Mouse (Mus musculus) neural tube, embryonic 10.5 days (tissue): Measurements from ENCODE around the gene Aurkb.
A peak's percentile ranks its signal among the peaks of the same experiment; 100 is the strongest.

ENCODE experiments used
- DNase-seq: peaks from one replicate; pipeline ENCODE4 v3.0.0-alpha.2; 2017; ENCODE audit warnings: low spot score; ENCODE audit errors: extremely low spot score

Gene Aurkb

DNA sequence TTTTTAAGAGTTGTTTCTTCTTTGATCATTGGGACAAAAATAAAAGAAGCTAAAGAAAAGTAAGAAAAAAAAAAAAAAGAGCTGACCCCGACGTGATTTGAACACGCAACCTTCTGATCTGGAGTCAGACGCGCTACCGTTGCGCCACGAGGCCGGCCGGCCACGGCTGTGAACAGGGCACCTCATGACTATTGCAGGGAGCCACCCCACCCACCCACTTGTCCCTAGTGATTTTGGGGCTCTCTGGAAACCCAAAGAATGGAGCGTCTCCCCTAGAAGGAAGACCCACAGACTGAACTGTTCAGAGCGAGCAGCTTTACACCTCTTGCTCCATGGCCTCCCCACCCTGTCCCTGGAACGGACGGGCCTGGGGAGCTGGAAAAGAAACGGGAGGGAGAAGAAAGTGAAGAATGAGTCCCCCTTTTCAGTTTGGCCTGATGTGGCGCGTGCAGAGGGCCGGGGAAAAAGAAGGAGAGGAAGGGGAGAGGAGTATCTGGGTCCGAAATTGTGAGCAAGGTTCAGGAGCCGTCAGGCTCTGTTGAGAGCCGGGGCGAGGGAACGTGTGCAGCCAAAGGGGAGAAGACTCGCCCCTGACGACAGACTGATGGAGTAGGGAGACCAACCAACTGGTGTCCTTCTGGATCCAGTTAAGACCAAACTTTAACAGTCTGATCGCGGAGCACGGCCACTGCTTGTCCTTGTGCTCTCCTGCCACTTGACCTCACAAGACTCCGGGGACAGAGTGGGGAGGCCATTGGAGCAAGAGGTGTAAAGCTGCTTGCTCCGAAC is 18.2 kb downstream of the Aurkb start:
- peak; percentile 98 for DNase-seq

DNA sequence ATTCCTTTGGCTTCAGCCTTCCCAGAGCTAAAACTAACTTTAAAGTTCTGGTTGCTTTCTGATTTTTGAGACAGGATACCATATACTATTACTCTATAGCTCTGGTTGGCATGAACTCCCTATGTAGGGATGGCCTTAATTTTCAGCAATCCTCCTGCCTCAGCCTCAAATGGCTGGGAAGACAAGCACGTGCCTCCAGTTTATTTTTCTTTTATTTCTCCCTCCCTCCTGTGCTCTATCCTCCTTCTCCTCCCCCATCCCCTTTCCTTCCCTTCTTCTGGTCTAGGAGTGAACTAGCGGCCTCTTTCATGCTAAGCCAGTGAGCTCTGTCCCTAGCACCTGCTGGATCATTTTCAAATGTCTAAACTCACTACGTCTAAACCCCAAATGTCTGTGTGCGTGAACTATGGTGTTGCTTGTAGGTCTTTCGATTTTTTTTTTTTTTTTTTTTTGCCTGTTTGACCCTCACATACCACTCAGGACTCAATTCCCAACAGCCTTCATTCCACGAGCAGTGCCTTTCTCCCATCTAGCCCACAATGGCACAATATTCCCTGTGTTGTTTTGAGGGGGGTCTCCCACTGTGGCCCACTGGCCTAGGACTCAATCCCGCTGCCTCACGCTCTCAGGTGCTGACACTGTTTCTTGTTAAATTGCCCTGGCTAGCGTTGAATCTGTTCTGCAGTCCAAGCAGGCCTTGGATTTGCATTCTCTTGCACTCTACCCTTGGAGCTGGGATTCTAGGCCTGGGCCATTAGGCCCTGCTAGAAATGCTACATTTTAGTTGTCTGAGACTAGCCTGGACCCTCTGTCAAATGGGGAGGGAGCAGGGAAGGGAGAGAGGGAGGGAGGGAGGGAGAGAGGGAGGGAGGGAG is 19.0 kb downstream of the Aurkb start:
- DNase-seq: no peak

DNA sequence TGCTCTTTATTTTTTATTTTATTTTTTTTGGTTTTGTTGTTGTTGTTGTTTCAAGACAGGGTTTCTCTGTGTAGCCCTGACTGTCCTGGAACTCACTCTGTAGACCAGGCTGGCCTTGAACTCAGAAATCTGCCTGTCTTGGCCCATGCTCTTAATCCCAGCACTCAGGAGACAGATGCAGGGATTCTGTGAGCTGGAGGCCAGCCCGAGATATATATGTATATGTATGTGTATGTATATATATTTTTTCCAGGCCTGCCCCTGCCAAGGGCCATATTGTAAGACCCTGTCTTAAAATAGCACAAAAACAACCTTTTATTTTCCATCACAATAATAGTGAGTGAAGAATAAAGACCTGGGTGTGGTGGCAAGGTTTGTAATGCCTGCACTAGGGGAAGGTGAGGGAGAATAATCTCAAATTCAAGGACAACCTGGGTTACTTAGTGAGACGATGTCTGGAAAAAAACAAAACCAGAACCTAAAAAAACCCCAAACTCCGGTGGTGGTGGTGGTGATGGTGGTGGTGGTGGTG is 20.0 kb downstream of the Aurkb start:
- DNase-seq: no peak

DNA sequence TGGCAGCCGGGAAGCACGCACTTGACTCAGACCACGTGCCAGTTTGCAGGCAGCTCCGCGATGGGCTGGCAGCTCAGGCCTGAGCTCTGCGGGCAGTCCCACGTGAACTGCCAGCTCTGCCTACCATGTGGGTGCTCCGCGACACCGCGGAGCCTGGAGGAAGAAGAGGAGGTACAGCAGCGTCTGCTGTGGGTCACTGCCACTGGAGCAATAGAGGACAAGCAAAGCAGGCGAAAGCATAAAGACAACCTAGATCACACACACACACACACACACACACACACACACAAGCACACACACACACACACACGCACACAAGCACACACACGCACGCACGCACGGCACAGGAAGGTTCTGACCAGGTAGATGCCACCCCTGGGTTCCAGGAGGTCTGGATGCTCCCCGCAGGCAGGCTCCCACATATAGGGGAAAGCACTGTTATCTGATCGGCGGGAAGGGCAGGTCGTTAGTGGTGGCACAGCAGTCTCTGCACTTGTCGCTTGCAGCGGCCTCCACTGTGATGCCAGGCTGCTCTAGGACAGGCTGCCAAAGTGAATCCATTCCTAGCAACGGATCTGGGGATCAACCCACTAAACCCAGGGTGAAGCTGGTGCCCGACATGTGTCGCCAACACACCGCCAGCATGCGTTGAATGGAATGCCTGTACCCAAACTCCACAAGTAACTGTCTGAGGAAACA is 20.9 kb downstream of the Aurkb start:
- peak; percentile 61 for DNase-seq

DNA sequence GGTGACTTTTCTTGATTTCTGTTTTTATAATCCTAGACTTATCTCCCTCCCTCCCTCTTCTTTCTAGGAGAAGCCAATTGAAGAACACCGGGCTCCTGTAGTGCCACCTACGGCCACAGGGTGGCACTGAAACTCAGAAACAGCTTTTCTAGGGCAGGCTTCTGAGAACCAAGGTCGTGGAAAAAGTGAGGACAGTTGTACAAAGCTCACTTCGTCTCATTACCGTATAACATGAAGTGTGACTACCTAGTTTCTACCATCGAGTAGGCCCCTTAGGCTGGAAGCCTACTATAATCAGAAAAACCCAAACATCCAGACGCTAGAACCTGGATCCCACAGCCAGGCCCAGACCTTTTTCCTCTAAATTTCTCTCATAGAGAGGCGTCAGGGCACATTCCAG is 21.5 kb downstream of the Aurkb start:
- DNase-seq: peak; percentile 87

DNA sequence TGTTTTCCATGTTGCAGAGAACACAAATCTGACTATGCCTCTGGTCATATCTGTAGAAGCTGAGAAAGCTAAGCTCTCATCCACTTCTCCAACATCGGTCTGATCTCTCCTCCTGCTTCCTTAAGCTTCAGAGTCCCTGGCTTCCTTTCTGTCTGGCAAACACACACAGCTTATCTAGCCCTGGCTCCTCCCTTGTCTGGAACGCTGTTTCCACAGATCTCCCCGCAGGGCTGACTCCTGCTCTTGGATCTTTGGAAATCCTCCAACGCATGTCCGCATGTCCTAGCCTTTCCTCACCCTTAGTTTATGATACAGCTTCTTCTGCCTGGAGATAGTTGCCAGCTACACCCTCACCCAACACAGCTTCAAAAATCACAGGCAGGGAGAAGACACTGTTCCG is 22.2 kb downstream of the Aurkb start:
- DNase-seq: no peak

DNA sequence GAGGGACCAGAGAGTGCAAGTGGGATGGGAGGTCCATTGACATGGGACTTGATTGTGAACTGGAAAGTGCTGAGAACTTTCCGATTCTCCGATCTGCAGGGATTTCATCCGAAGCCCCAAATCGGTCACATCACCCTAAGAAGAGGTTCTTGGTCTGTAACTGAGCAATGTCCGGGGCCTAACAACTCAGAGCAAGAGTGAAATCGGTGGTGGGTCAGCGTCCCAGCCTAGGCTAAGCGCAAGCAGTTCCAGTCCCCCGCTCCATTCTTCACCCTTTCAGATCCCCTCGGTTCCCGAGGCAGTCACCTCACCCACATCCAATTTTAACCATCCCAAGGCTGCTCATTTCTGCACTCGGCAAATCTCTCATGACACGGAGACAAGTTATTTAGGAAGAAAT is 24.6 kb downstream of the Aurkb start:
- no peak for DNase-seq

DNA sequence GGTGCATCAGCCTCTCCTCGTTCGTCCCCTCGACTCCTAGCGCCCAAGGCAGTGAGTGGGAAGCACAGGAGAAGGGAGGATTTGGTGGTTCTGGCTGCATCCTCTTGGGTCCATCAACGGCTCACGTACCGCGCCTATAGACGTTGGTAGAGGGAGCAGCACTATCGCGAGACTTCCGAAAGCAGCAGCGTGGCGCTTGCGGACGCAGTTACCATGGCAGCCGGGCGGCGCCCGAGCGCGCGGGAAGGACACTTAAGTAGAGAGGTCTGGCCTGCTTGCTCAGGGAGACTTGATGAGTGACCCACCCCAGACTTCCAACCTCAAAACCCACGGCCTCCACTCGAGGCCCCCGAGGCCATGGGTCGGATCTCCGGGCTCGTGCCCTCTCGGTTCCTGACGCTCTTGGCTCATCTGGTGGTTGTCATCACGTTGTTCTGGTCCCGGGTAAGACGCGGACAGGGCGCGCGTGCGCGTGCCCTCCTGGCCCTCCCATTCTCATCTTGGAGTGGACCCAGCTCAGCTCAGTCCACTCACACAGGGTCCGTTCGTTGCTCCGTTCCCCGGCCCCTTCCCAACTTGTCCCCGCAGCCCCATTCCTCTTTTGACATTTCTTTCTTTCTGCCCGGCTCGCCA is 25.3 kb downstream of the Aurkb start, which contains the start of gene Tmem107:
Tmem107 (plus strand) TSS at position 217 of the 633 bp plus-strand sequence.
- DNase-seq: peak; percentile 92

DNA sequence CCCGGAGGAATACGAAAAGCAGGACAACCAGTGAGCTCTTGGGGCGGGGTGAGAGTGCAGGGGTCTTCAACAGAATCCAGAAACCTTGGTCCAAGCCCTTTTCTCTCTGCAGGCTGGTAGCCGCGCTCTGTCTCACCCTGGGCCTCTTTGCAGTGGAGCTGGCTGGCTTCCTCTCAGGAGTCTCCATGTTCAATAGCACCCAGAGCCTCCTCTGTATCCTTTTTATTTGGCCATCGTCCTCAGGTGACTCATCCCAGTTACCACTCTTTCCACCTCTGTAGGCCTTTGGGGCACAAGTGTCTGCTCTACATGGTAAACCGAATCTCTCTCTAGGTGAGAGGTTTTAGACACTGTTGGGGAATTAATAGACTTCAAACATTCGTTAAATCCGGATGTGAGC is 25.8 kb downstream of the Aurkb start:
- DNase-seq: no peak

DNA sequence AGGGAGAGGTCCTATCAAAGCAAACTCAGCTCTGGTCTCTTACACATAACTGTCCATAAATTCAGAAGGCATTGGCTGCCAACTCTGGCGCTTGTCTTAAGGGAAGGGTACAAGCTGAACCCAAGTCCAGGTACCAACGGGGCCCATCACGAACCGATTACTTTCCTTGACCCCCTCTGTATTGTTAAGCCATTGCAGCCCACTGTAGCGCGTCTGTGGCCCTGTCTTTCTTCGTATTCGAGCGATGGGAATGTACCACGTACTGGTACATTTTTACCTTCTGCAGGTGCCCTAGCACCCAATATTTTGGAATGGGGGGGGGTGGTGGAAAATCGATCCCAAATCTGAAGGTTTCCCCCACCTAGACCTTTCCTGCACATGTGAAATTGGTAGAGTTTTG is 26.8 kb downstream of the Aurkb start:
- DNase-seq: no peak

DNA sequence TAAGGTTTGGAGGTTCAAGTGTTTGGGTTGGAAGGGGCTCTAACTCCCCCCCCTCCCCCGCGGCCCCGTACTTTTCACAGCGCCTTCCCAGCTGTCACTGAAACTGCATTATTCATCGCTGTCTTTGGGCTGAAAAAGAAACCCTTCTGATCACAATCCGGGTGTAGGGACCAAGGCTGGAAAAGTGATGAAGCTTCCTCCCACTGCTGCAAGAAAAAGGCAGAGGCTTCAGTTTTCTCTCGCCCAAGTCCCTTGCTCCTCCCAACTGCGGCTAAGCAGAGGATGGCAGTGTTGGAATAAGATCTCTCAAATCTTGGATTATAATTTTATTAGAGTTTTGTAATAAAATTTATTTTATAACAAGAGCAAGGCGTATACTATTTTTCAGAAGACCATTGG is 27.2 kb downstream of the Aurkb start:
- no peak for DNase-seq

DNA sequence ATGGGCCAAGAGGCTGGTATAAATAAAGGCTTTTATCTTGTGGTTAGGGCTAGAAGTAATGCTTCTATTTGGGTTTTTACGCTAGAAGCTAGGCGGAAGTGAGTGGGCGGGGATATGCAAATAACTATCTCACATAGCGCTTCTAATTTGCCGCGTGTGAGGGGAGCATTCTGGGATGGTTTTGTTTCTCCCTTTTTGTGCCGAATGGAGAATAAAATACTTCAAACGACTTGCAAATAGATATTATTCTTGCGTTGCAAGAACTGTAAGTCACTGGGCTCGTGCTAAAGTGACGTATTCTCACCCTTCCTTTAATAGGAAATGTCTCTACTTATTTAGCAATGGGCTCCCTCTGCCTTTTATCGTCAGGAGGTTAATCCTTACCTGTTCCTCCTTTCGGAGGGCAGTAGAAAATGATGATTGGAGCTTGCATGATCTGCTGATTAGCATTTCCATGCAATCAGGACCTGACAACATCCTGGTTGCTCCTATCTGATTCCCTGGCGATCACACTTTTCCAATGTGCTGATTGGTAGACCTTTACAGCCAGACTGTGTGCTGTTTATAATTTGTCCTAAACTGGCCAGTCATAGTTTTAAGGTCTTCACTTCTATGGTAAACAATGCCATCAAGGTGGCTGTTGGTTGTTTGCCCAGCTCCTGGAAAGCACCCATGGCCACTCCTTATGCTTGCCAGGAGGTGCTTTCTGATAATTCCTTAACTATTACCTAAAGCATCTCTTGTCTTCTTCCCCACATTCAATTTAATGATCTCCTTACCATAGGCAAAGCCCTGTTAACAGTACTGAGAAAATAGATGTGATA is 27.8 kb downstream of the Aurkb start:
- peak; percentile 78 for DNase-seq

DNA sequence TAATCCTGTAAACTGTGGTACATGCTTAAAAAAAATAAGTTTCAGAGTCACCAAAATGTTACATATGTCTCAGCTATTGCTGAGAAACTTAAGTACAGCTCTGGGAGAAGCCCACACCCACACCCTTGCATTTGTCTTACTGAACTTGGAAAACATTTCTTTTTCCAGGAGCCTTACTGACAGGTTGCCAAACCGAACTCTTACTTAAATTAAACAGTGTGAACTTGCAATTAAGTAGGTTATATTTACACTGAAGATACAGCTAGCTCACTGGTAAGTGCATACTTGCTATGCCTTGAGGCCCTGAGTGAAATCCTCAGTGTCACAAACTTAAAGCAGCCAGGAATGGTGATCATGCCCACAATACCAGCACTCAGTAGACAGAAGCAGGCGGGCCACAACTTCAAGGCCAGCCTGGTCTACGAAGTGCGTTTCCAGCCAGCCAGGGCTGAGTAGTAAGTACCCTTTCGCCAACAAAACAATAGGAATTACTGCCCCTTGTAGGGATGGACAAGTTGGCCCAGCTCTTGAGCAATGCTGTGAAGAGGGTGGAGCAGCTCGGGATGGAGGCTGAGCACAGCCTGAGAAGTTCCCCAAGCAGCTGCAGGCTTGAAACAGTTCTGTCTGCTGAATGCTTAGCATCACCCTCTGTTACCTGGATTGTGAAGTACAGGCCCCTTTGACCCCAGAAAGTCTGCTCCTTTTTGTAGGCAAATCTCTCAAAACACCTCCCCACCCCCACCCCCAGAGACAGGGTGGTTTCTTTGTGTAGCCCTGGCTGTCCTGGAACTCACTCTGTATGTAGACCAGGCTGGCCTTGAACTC is 28.7 kb downstream of the Aurkb start:
- no peak for DNase-seq

DNA sequence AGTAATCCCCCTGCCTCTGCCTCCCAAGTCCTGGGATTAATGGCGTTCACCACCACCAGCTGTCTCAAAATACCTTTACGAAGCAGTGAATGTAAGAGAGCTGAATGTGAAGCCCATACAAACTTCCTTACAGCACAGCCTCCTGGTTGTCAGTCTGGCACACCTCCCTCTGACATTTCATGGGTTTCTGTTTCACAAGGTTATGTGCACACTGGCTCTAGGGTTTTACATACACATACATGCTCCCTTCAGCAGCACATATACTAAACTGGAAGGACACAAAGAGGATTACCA is 29.3 kb downstream of the Aurkb start:
- DNase-seq: no peak

DNA sequence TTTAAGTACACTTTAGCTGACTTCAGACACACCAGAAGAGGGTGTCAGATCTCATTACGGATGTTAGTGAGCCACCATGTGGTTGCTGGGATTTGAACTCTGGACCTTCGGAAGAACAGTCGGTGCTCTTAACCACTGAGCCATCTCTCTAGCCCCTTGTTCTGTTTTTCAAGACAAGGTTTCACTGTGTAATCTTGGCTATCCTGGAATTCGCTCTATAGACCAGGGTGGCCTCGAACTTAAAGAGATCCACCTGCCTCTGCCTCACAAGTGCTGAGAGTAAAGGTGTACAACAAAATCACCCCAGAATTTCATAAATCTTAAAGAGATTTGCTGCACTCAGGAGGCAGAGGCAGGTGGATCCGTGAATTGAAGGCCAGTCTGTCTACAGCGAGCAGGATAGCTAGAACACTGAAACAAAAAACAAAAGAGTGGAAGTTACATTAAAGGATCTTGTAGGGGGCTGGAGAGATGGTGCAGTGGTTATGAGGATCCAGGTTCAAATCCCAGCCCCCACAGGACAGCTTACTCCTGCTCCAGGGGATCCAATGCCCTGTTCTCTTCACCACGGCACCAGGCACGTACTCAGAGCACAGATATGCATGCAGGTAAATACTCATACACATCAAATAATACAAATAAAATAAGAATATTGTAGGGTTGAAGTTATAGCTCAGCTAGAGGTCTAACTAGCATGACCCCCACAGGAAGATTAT is 30.5 kb downstream of the Aurkb start:
- DNase-seq: no peak

DNA sequence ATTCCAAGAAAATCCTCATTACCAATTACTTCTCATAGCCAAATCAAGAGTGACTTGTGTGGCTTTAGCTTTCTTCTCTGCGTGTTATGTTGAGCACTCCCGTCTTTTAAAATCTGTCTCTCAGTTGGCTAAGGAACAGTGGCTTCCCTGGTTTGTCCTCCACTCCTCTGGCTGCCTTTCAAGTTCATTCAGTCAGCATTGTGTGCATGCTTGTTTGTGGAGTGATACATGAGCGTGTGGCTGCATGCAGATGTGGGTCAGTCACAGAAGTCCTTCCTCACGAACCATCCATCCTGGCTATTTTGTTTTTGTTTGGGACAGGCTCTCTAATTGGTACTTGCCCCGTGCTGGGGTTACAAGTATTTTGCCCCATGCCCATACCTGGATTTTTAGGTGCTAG is 31.1 kb downstream of the Aurkb start:
- no peak for DNase-seq

DNA sequence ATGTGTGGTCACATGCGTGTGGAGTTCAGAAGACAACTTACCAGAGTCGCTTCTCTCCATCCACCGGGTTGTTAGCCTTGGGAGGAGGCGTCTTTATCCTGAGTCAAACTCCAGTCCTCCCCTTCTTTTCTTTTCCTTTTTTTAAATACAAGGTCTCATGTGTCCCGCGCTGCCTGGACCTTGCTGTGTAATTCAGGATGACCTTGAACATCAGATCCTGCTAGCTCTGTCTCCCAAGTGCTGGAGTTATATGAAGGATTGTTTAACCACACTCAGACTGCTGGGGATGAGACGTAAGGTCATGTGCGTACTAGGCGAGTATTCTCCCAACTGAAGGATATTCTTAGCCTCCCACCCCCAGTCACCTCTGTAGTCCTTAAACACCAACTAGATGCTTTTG is 31.9 kb downstream of the Aurkb start:
- no peak for DNase-seq

DNA sequence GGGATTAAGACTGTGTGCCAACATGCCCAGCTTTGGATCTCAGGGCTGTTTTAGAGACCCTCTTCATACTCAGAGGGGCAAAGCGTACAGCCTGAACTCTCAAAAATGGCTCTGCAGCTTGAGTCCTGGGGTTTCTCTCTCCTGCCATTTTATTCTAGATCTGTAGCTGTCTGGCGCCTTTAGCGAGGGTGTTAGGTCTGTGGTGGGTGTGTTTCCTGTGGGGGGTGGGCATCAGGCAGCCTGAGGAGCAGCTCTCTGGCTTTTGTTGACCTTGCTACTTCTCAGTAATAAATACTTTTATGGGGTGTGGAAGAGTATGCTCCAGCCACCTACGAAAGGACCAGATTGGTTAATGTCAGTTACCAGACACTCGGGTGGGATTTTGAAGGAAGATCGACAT is 32.6 kb downstream of the Aurkb start:
- DNase-seq: no peak

DNA sequence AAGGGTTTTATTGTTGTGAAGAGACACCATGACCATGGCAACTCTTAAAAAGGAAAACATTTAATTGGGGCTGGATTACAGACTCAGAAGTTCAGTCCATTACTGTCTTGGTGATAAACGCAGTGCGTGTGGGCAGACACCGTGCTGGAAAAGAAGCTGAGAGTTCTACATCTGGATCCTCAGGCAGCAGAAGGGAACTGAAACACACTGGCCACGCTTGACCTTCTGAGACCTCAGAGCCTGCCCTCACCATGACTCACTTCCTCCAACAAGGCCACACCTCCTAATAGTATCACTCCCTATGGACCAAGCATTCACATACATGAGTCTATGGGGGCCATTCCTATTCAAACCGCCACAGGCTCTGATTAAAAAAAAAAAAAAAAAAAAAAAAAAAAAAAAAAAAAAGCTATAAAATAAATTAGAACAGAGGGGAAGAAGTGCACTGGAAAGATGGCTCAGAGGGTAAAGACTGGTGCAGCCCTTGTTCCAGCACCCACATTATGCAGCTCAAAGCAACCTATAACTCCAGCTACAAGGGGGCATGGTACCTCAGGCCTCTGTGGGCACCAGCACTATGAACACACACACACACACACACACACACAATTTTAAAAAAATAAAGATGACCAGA is 33.5 kb downstream of the Aurkb start:
- DNase-seq: no peak
